ENCODE assay signal across 10 mouse cellular contexts in genomic region chr7:83965181-83965580, GRCm38 (mm10).
"Had no signal": no experiment of that assay in that cellular context is flagged by ENCODE, and none has a peak within 500 bp of the region (broad histone marks: within the 10 kb centered on the region; RNA-seq: fewer than 3 reads in every experiment).

No protein-coding gene starts in this region.

- H3K4me3 ChIP-seq: limb, embryonic 12.5 days; midbrain, embryonic 13.5 days had no signal

- DNase-seq: kidney, postnatal 10 days; layer of hippocampus, adult 9-11 months; layer of hippocampus, postnatal 36 days; liver; lung, adult 2 months; right cerebral cortex, postnatal 14 days; thymus, postnatal 4 days had no signal

- H3K27ac ChIP-seq: limb, embryonic 12.5 days; liver, embryonic 14.5 days; midbrain, embryonic 13.5 days had no signal
